Mouse (Mus musculus) liver, embryonic 16.5 days (tissue): ENCODE data around the gene Chil3. TPM values are rescaled to one million over a fixed set of nuclear protein-coding genes. Genes with fewer than 3 reads are reported as not detected.

Experiments used
- polyA plus RNA-seq: library from polyadenylated mRNA; unstranded; fragments of >200 nt; fragmentation: Nextera tagmentation; extraction: Ambion mirVana; gene quantifications from 2 replicates; pipeline ENCODE4 v1.2.1, GENCODE M21; 2015

Gene Chil3
- polyA plus RNA-seq, 1 experiment from 2014 or later = 37.6 TPM

Other genes with a start within 250 kb of the Chil3 start
- 2.4 and 2.9 TPM in 2 replicates for gene I830077J02Rik, start 234.9 kb downstream of the Chil3 start, polyA plus RNA-seq
- 35.1 and 35.9 TPM in 2 replicates for gene Wdr77, start 208.2 kb downstream of the Chil3 start, polyA plus RNA-seq
- gene Atp5f1, start 207.5 kb downstream of the Chil3 start, polyA plus RNA-seq = 287 and 311 TPM in 2 replicates
- 0.48 and 0.79 TPM in 2 replicates for gene Ovgp1, start 193.9 kb downstream of the Chil3 start, polyA plus RNA-seq
- not detected in 2 replicates for gene Pifo, start 152.9 kb downstream of the Chil3 start, polyA plus RNA-seq
- 0.21 TPM in 1 of 2 replicates, not detected in the other for gene Chil5, start 134.8 kb downstream of the Chil3 start, polyA plus RNA-seq
- not detected in 2 replicates for gene Chia1, start 54.3 kb downstream of the Chil3 start, polyA plus RNA-seq
- gene Chil4, start 51.9 kb upstream of the Chil3 start, polyA plus RNA-seq = not detected in 2 replicates
- not detected in 2 replicates for gene Chil6, start 238.6 kb upstream of the Chil3 start, polyA plus RNA-seq